Mouse (Mus musculus) retina, adult 2 months (tissue): Measurements from ENCODE around the gene Fam53b.

Source experiments
- DNase-seq: peaks from one replicate; pipeline ENCODE4 v3.0.0-alpha.2; 2012; ENCODE audit warnings: low read depth, low spot score

Fam53b gene

DNA sequence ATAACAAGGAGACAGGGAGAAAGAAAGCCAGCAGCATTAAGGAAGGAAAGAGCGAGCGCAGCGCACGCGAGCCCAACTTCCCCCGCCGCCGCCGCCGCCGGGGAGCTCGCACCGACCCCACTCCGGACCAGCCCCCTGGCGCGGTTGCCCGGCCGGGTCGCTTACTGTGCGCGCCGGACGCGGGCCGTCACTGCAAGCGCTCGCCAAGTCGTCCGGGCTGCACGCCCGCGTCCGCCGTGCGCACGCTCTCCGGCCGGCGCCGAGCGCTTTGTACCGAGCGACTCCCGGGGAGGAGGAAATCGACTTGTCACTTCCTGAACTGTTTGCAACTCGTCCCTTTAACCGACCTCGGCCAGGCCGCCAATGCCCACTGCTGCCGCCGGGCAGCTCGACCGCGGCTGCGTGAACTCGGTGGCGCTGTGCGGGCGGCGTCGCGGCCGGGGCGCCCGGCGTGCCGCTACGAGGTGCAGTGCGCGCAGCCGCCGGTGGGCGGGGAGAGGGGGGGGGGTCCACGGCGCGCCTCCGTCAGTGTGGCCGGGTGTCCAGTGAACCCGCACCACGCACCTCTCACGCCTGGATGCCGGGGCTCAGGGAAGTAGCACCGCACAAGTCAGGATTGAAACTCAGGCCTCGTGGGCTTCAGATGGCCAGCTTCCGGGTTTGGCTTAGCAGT, at the start of gene Fam53b:
Gene Fam53b, minus strand, starts transcription at position 471 of the 673 bp plus-strand sequence.
- no peak for DNase-seq

DNA sequence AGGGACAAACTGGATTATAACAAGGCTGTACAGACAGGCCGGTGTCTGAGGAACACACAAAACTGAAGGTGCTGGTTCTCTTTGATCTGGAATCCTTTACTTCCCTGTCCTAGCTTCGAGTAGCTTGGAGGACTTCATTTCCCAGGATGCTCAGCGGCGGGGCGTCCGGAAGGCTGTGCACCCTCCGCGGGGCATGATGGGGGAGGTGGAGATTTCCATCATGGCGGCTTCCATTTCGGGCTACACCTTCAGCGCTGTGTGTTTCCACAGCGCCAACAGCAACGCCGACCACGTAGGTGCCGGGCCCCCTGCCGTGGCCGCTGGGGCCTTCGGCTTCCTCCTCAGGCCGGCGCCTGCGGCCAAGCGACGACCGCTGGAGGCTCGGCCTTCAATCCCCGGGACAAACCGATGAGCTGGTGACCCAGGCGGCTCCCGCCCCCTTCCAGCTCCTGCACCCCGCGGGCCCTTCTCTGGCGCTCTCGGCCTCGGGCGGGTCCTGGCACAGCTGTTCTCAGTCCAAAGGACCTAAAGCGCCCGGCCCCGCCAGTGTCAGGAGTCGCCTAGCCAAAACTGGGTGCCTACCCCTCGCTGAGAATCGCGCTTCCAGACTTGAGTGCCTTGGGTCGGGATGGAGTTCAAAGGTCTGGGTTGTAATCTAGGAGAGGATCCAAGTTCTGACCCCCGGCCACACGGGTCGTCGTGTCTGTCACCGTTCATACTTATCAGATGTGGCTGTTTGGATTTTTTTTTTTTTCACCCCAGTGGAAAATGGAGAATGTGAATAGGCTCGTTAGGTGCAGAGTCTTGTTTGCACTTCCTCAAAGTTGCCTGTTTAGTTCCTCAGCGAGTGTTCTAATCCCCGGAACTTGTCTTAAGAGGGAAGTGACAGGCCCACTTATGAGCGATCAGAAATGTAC, 45.6 kb upstream of the Fam53b start, which contains the start of gene Abraxas2:
Gene Abraxas2, plus strand, starts transcription at position 184 of the 917 bp plus-strand sequence.
- DNase-seq: peak; percentile 74

DNA sequence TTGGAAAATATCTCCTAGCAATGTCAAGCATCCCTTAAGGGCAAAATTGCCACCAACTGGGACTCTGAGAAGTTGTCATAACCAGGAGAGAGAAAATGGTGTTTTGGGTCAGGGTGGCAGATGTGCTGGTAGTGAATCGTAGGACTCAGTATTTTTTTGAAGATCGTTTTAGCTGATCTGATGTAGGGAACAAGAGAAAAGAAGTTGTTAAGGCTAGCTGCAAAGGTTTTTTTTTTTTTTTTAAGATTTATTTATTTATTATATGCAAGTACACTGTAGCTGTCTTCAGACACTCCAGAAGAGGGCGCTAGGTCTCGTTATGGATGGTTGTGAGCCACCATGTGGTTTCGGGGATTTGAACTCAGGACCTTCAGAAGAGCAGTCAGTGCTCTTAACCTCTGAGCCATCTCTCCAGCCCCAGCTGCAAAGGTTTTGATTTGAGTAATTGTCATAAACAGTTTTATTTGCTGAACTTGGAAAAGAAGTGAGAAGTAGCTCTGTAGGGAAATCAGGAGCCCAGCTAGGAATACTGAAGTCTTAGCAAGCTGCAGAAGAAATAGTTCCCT, 44.4 kb upstream of the Fam53b start:
- no peak for DNase-seq

DNA sequence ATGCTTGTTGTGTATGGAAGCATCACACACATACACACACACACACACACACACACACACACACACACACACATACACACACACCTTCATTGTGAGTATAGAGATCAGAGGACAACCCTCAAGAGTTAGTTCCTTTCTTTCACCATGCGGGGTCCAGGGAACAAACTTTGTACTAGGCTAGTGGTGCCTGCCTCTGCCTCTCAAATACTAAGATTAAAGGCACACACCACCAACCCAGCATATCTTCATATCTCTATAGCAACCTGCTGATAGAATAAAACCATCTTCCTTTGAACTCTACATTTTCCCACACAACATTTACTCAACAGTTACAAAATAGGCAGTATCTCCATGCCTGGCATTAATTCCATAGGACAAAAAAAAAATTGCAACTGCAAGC, 42.4 kb upstream of the Fam53b start:
- DNase-seq: no peak

DNA sequence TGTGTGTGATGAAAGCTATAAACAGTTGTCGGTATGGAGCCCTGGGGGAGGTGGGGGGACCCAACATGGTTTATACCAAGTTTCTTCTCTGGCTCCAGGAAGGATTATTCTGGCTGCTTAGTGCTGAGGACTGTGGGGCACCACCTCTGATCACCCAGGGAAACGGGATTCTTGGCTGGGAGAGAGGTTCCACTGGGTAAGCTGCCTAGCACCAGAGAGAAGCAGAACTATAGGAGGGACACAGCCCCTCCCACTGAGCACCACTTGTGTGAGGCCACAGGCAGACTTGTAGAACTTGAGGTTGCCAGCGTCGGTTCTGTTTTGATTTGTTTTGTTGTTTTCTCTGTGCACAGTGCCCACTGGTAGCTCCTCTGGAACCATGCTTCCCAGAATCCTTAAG, 40.3 kb upstream of the Fam53b start:
- no peak for DNase-seq

DNA sequence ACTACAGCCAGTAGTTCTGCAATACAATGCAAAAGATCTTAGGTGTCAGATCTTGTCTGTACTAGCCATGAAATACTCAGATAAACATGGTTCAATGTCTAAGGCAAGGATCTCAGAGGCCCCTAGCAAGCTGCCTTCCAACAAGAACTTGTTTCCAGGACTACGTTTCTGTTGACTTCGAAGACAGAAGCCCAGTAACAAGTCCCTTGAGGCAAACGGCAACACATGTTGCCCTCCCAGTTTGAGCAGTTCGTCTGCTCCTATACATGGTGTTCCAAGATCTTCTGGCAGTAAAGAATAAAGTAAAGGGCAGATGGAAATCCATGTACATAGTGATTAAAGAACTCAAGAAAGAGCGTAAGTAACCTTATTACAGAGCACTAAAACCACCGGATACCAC, 39.7 kb upstream of the Fam53b start:
- no peak for DNase-seq

DNA sequence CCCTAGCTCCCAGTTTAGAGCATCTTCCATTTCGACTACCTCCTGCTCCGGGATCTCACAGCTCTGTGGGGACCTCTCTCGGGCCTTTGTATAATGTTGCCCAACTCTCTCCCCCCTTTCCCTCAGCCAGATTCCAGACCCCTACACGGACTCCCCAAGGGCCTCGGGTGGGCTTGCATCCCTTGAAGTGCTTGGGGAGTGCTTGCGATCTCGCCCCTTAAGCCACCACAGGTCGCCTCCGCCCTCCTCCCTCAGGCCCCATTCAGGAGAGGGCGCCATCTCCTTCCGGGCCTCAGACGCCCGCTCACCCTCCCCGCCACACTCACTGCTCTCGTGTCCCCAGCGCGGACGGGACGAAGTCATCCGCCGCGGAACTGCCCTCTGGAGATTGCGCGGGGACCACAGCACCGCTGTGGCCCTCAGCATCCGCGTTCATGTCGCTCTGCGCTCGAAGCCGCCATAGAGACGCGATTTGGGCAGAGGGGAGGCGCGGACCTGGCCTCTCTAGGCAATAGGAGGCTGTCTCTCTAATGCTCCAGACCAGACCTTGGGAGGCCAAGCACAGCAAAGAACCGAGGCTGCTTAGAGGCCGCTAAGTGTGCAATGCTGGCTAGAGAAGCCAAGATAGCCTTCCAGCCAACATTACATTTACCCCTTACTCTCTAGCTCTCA, 38.6 kb upstream of the Fam53b start, which contains the start of gene Eef1akmt2:
Gene Eef1akmt2, minus strand, starts transcription at position 501 of the 672 bp plus-strand sequence.
- DNase-seq: peak; percentile 72

DNA sequence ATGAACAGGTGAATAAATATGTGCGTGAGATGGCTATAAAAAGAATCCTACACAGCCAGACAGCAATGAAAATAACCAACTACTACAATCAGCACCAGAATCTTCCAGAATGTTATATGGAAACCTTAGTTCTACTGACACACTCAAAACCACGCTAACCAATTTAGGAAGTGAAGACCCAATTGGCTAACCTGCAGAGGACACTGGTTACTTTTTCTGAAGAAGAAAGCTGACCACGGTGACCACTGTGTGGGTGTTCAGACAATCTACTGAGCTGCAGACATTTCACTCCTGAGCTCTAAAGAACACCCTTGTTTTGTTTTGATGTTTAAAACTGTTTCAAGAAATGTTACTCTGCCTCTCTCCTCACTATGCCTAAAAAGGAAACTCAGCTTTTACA, 29.5 kb upstream of the Fam53b start:
- DNase-seq: no peak

DNA sequence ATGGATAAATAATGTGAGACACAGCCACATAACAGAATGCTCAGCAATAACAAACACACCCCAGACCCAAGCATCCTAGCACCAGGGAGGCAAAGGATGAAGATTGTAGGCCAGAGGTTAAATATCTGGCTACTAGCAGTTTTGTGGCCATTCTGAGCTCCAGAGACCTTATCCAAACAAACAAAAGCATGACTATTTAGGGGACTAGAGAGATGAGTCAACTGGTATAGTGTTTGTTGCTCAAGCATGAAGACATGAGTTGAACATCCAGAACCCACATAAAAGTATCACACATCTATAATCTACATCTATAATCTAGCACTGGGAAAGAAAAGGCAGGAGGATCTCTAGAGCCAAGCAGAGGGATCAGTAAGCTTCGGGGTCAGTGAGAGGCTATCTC, 28.8 kb upstream of the Fam53b start:
- no peak for DNase-seq

DNA sequence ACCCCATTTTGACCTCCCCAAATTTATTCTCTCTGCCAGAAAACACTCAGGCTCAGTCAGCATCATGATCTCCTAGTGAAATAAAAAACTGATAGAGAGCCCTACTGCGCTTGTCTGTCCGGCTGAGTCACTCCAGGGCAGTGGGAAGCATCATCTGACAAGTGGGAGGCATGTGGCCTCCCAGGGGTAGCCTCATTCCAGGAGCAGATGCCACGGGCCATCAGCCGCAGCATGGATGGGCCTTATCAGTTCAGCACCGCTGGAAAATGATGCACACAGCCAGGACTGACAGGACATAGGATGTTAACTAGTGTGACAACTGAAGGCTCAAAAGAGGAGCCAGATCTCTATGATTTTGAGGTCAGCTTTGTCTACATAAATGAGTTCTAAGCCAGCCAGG, 27.6 kb upstream of the Fam53b start:
- no peak for DNase-seq

DNA sequence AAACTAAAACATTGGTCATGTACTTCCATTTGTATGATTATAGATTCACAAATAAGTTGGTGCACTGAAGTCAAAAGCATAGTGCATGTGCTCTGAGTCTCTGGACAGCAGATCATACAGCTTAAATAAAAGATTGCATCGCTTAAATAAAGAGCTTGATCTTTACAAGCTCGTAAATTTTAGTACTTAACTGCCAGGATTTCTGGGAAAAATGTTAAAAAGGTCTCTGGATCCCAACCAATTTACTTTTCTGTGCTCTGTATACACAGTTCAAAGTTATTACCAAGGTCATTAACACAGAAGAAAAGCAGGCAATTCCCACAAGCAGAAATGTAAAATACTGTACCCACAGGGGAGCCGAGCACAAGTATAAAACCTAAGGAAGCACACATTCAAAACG, 17.3 kb upstream of the Fam53b start:
- DNase-seq: no peak

DNA sequence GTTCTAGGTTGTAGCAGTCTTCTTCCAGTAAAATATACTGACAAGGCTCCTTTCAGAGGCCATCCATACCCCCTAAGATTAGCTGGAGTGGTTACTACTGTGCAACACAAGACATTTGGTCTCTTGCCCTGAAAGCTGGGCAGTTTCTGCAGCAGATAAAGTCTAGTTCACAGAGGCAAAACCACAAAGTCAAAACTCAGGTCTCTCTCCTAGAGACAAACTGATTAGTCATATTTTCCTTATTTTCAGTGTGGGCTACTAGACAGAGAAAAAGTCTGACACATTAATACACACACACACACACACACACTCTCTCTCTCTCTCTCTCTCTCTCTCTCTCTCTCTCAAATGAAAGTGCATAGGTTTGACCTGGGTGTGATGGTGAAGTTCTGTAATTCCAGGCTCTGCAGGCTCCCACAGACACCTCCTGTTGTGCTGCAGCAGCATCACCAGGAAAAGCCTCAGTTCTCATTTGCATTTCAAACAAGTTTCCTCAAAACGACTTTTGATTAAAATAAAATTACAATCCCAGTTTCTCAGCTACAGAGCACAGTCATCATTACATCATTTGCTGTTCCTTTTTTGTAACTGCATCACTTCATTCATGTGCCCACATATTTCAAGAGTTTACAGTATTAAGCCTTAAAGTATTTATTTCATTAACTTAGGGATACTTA, 10.8 kb upstream of the Fam53b start:
- DNase-seq: no peak

DNA sequence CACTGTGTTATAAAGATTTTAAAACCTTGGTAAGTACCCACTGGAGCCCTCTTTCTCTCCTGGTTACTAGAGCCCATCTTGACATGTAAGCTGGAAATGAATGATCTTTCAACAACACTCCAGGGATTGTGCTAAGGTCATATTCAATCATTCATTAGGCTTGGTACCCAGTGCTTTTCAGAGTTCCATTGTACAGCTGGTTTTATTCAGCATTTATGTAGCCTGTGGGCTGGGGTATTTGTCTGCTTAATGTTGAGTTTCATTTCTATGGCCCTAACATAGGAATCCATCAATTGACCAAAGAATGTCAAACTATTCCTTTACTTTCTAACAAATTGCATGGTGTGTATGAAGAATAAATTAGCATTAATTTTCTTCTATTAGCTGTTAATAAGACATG, 10.1 kb upstream of the Fam53b start:
- no peak for DNase-seq

DNA sequence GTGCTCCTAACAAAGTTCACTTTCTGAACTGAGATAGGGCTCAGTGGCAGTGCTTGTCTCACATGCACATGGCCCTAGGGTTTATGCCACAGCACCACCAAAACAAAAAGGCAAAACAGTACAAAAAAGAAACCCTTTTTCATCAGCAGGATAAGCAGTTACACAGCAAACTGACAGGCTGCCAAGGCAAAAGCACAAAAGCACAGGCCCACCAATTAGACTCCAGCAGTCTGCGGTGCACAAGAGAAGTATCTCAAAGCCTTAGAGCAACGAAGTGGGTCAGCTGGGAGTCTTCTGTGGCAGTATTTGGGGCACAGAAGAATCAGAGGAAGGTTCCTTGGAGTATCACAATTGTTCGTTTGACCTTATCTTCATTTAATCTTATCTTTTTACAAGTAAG, 7.0 kb upstream of the Fam53b start:
- no peak for DNase-seq

DNA sequence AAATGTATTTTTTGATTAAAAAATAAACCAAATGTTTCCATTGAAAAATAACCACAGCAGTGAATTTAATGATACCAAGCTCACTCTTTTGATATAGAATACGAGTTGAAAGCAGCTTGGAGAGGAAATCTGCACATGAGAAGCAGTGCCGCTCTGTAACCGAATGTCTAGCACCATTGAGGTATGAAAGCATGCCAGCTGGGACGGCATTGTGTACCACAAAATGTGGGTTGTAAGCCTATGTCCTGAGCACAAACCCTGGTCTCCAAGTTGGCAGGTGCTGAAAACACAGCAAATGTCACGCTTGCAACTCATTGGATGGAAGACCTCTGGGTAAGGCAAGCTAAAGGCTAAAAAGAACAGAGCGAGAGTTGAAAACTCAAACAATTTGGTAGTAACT, 3.4 kb upstream of the Fam53b start:
- DNase-seq: no peak

DNA sequence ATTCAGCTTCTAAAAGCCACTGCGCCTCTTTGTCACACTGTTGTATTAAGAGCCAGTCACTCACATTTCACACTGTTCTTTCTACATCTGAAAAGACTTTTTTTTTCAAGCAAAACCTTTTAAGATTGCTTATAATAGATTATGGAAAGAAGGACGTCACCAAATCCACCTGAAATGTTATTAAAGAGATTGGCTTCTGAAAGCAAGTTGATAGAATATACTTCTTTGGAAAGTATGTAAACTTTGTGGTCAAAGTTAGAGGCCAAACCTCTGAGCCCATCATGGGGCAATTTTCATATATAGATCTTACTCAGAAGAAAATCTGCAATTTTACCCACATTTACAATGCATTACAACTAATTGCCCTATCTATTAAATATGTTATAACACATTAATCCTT, 2.8 kb upstream of the Fam53b start:
- no peak for DNase-seq

DNA sequence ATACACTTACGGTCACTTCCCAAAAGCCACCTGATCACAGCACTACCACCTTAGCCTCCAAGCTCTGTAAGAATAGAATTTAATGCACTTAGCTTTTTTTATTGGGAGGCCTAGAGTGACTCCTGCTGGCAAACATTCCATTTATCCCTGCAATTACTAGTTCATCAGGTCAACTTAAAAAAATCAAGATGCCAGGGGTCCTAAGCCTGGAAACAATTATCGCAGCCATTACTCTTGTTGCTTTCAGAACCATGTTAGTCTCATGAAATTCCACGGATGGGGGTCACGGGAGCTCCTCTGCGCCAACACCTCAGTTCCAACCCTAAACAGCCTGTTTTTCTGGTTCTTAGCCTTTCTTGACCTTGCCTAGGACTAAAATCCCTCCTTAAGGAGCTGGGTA, 1.4 kb upstream of the Fam53b start:
- no peak for DNase-seq

DNA sequence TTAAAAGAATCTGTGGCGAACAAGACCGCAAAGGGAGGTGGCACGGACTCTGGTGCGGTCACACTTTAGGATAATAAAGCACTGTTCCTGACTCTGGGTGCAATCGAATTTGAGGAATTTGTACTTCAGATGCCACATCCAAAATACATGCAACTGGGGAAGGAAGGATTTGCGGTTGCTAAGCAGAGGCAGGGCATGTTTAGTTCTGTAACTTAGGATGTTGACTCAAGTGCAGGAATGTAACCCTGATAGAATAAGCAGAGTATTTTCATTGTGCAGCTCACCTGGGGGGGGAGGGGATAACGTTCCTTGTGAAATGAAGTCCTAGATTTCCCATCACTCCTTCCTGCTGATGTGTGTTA, 384 bp upstream of the Fam53b start:
- no peak for DNase-seq

DNA sequence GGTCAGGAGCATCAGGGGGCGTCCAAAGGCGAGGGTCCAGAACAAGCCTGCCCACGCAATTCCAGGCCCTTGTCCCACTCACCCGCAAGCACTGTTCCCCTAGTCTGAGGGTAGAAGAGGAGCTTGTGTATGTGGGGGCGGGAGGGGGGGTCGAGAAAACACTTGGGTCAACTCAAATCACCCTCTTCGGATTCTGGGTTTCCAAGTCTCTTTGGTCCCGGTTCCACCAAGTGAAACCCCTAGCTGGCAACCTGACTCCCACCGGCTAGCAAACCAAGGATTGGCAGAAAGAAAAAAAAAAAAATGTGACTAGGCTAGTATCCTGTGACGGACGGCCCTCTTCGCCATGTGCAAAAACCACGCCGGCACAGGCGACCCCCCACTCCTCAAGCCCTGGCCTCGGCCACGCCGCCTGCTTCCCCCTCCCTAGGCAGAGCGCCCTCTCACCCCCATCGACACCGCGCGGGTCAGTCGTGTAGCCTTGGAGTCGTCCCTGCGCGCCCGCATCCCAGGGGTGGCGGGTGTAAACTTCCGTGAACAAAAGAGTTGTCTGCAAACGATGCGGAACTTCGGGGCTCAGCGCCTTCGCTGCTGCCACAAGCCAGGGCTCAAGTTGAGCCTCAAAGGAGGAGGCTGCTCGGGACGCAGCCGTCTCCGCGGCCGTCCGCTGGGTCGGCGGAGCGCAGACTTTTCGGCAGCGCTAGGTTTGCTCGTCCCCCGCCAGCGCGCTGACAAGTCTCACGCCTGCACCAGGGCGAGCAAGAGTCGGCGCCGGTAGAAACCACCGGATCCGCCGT, 869 bp downstream of the Fam53b start:
- no peak for DNase-seq

DNA sequence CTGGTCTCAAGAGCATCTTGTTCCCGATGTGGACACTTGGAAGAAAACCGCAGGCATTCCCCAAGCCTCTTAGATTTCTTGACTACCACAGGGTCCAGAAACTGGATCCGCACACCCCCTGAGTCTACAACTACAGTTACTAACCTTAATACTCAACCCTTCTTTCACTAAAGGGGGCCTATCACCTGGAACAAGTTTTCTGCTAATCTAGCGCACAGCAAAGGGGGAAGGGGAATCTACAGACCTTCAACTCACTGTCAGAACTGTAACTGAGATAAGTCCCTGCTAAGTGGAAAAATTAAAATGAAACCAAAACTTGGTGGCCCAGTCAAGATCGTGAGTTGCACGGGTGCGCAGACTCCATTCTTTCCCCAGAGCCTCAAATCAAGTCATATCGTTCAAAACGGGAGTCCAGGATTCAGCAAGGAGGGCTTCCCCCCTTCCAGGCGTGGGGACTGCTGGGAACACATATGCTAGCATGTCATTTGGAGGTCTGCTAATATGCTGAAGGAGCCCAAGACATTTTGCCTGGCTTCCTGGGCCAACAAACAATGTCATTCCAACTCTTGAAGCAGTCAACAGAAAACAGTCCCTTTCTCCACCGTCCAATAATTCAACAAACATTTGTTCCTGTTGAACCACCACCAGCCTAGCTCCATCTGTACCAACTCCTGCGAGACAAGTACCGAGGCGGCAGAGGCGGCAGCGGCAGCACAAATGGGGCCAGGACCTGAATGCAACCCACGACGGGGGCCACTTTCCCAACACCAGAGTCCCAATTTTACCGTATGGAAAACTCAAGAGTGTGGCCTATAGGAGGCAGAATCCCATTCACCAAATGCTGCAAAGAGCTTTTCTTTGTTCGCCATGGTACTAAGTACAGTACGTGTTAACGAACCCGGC, 1.7 kb downstream of the Fam53b start:
- DNase-seq: no peak
